Mouse (Mus musculus) induced T-regulatory cell, adult 2 months (primary cell): ENCODE measurements at regions not wholly inside any gene's neighbourhood (a gene's known extent, or its start where the extent isn't known, plus 50 kb on each side); places are given as distances from the start of the nearest gene placed in this dataset.

Experiments used
- DNase-seq: peaks from one replicate; pipeline ENCODE4 v3.0.0-alpha.2; 2012; ENCODE audit warnings: low read depth

DNA sequence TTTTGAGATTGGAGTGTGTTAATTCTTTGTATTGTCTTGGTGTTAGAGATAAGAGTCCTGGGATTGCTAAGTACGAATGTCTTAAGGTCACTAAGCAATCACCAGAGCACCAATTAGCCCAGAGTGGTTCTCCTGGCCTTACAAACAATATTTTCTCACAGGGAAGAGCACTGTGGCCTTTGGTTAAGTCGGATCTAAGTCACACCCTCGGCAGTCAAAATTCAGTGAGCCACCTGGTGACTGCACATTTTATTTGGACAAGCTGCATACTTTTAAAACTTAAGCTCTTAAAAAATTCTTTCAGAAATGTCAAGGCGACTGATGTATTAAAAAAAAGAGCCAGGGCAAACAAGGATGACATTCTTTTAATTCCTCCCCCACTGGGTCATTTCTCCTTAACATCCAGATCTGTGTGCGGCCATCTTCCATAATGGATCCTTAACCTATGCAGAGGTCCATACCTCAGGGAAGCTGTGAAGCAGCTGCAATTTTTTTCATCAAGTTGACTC, 60.9 kb upstream of the Foxa2 start:
- no peak for DNase-seq

GRCm38 (mm10) chr2:148110149-148110548, 63.4 kb upstream of the Foxa2 start:
- peak; percentile 13 for DNase-seq

DNA sequence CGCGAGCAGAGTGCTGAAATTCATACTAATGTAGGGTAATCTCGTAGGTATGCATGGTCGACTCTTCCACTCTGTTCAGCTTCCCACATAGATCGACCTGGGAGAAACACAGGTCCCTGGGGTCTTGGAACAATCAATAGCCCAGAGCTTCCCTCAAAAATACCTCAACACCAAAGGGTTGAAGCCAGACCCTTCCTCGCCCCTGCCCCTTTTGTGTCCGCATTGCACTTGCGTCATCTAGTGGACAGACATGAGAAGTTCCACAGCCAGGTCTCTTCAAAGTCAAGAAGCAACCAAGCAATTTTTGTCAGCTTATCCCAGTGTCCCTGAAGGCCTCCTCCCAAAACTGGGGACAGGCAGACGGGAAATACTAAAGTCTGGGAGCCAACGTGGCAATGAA, 65.1 kb upstream of the Foxa2 start:
- DNase-seq: no peak

GRCm38 (mm10) chr2:148113184-148113583, 66.4 kb upstream of the Foxa2 start:
- no peak for DNase-seq

GRCm38 (mm10) chr2:148114600-148114999, 67.8 kb upstream of the Foxa2 start:
- no peak for DNase-seq

DNA sequence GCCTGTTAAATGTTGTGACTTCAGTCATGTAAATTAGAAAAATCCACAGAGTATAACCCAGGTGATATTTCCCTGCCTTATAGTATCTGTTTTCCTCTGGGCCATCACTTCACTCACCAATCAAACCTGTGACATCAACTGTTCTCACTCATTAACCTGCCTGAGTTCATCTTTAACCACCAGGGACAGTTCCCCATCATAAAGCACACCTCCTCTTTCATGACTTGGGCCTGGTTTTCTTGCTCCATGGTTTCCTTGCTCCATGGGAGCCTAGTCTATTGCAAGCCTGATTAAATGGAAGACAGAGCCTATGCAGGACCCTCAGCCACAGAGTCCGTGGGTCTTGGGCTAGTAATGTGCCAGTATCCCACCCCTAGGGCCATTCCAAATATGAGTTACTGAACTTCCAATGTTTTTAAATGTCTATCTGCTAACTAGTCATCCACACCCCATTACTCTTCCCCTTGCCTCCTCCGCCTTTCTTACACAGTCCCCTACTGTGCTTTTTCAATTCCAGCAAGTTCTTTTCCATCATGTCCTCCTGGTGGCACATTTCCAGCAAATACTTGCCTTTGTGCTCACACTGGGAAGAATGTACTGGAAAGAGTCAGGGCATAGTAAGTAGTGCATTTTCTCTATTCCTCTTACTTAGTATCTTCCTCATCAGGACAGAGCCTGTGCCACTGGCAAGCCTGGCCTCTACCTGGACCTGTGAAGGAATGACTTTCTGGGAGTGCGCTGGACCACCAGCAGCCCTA, 69.4 kb upstream of the Foxa2 start:
- DNase-seq: no peak

DNA sequence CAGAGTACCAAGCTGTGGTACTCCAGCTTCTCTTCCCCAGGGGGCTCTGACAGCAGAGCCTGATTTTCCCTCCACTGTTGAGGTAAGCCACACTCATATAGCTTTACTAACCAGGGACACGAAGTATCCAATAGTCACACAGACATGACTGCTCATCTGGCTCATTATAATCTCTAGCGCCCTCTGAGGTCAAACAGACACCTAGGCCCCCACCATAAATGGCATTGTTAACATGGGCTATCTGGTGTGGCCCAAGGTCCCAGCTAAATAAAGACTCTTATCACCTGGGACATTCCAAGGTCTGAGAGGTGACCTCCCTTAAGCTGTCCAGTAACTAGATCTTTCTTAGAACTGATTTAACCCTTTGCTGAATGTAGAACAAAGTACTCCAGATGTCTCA, 70.7 kb upstream of the Foxa2 start:
- DNase-seq: no peak

- DNase-seq: no peak
Measured at GRCm38 (mm10) chr2:148121885-148122876, 75.4 kb upstream of the Foxa2 start.

DNA sequence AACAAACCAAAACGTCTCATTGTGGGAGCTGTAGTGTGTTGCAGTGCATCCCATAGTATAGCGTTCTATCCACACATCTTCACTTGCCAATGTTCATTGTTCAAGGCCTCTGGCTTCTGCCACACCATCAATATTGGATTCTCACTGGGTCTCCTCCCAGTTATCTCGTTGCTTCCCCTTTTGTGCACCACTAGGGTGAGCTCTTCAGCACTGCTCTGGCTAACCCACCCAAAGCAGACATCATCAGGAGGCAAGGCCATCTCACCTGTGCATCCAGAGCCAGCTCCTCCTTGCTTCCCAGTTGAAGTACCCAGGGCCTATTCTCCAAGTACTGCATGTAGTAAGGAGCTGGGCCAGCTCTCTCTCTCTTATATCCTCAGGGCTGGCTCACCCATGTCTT, 77.0 kb upstream of the Foxa2 start:
- no peak for DNase-seq

- no peak for DNase-seq
Measured at GRCm38 (mm10) chr2:148133811-148134210, 87.0 kb upstream of the Foxa2 start.

GRCm38 (mm10) chr2:148141936-148142335, 95.2 kb upstream of the Foxa2 start:
- DNase-seq: no peak

- DNase-seq: no peak
Measured at GRCm38 (mm10) chr2:148144816-148145215, 98.0 kb upstream of the Foxa2 start.

- DNase-seq: no peak
Measured at GRCm38 (mm10) chr2:148148272-148148671, 101.5 kb upstream of the Foxa2 start.

- no peak for DNase-seq
Measured at GRCm38 (mm10) chr2:148149426-148149825, 102.7 kb upstream of the Foxa2 start.

DNA sequence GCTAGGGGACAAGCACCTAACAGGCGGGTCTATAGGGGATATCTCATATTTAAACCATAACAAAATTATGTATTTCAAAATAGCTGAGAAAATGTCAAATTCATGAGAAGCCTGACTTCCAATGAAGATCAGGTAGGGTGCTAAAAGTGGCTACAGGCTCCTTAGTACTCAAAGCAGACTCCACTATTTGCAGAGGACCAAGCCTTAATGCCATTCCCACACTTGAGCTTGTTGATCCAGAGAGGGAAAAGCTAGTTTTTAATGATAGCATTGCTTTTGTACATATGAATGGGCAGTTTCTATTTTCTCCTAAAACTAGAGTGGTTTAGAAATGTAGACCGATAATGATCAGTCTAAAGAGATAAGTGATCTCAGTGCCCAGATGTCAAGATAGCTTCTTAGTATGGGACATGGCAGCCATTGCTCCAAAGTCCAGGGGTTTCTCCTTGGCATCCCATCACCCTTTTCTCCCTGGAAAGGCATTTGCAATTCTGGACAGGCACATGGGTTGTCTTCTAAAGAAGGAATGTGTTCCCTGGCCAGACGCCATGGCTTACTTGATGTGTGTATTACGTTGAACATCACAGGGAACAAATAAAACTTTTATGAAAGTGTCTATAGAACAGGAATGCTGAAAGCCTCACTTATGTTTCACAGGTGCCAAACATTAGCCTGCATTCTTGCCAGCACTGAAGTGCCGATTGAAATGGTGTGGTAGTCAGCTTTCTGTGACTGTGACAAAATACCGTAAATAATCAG, 106.9 kb upstream of the Foxa2 start:
- DNase-seq: no peak

- no peak for DNase-seq
Measured at GRCm38 (mm10) chr2:148156122-148156521, 109.4 kb upstream of the Foxa2 start.

DNA sequence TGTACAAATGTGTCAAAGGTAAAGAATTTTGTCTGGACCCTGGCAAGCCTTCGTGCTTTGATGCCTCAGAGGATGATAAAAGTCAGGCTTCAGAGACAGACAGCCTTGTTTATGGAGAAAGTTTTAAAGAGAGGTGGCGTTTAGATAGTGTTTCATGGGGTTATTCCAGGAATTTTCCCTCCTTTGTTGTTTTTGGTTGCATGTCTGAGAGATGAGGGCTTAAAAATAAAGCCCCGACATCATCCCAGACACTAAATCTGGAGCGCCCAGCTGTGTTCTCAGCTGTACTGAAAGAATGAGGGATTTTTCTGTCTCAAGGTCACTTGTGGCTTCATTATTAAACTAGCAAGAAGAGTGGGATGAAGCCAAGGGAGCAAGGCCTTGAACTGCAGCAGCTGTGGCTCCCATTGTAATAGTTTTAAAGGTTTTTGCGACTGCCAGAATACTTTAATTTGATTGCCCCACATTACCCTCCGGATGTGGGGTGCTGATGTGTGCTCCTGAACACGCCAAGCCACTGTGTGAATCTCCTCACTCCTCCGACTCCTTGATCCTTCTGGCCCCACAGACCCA, 112.3 kb upstream of the Foxa2 start:
- DNase-seq: no peak

DNA sequence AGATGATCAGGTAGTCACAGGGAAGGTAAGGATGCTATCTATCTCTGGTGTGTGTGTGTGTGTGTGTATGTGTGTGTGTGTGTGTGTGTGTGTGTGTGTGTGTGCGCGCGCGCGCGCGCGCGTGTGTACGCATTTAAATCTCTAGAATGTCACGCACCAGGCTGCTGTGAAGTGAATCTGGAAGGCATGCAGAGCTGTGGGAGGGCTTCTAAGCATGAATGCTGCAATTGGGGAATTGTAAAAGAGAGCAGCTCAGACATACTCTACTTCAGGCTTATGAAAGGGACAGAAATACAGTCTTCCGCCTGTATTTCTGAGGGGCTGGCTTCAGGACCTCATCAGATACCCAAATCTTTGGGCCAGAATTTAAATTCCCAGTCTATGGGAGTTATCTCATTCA, 114.2 kb upstream of the Foxa2 start:
- DNase-seq: no peak

DNA sequence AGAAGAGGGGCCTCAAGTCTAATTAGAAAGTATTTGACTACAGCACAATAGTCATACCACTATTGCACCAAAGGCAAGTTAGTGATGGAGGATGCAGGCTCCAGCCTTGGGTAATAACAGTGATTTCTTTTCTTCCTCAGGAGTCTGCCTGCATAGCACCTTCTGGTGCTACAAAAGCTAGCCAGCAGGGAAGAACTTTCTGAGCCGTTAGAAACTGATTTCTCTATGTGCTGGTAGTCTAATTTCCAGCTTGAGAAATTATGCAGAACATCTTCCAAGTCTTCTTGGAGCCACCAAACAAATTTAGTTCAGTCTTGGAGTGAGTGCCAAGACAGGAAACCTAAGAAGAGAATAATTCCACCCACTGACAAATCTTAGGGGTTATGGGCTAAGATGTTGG, 115.2 kb upstream of the Foxa2 start:
- no peak for DNase-seq

DNA sequence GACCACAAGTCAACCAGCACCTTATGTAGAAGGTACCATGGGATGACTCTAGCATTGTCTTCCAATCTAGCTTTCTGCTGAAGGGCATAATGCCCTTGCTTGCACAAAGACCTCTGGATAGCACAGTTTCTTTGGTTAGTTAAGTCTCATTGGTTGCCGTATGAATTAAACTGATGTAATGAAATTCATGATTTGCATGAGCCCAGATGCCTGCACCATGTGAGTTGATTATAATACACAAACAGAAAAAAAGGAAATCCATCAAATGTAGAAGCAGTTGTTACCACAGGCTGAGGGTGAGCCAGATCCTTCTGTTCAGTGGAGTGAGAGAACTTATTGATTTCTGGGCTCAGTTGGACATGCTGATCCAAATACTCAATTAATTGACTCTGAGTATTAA, 115.8 kb upstream of the Foxa2 start:
- DNase-seq: no peak

DNA sequence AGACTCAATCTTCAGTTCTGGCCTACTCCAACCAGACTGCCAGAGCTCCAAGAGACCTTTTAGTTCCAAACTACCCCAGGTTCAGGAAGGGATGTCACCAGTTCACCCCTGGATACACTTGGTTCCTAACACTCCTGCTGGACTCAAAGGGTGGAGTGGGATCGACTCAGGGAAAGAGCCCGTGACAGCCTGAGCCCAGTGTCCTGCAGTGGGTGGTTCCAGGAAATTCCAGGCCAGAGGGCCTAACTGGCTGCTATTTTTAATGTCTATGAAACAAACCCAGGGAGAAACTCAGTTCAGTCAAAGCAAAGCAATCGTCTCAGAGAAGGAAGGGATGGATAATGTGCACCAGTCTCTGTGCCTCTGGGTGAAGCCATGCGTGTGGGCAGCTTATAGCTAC, 124.3 kb upstream of the Foxa2 start:
- no peak for DNase-seq

DNA sequence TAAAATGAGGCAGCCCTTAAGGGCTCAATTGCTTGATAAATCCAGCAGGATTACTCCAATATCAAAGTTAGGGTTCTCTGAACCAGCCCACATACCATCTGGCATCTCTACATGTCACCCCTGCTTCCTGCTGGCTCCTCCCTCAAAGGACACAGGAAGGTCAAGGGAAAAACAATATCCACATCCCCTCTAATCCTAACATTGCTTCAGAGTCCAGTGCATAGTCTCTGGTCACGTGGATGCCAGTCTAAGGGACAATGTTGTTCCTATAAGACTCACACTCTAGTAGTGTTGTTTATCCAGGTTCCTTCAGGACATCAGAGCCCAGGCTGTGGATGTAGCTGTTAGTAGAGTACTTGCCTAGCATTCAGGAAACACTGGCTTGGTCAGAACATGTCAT, 124.9 kb upstream of the Foxa2 start:
- DNase-seq: no peak
